Mouse (Mus musculus): ENCODE measurements around the gene Lamc1. TPM values are rescaled to one million over a fixed set of nuclear protein-coding genes. Genes with fewer than 3 reads are reported as not detected.

Gene Lamc1
- total RNA-seq, 2 experiments from 2014 or later = 217 to 268 TPM

Other genes with a start within 250 kb of the Lamc1 start
- 1 to 10 TPM; 5.8 to 7.2 TPM for gene Lamc2, start 146.3 kb downstream of the Lamc1 start, total RNA-seq (2021)
- not detected for gene Shcbp1l, start 92.4 kb upstream of the Lamc1 start, total RNA-seq (2021)
- gene Dhx9, start 154.9 kb upstream of the Lamc1 start, total RNA-seq (2021) = 10 to 100 TPM; 36.7 to 41.1 TPM
- gene Npl, start 217.3 kb upstream of the Lamc1 start, total RNA-seq (2021) = 1 to 10 TPM; 1.6 to 2.2 TPM